Mouse (Mus musculus): Measurements from ENCODE around the gene Ogfrl1.

DNA sequence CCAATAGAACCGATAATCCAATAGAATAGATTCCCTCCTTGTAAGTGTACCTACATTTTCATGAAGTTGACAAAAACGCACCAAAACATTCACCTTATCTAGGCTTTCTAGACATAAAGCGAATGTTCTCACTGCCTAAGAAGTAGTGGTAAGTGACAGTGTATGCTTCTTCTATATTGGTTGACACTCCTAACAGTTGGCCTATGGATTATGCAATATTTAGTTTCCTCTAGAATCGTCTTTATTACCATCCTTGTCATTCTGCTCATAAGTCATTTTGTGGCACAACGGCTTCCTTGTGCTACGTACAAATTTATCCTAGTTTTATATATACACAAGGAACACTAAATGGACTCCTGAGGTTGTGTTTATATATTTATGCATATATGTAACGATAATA lies 72.4 kb downstream of the Ogfrl1 start:
- TF ChIP-seq CTCF (IDR thresholded peaks at IDR 0.05; ENCODE audit: low read depth) (no peak), EP300 (IDR thresholded peaks at IDR 0.05; ENCODE audit: low read depth) (no peak)
